Mouse (Mus musculus) cerebellum, postnatal 36 days (tissue): ENCODE measurements around the gene Ttc9b.

Experiments
- DNase-seq, 2 experiments: peaks; one replicate each; pipeline ENCODE4 v3.0.0; 2021 to 2022; ENCODE audit warnings: mixed read lengths in 2 of 2

Gene Ttc9b

DNA sequence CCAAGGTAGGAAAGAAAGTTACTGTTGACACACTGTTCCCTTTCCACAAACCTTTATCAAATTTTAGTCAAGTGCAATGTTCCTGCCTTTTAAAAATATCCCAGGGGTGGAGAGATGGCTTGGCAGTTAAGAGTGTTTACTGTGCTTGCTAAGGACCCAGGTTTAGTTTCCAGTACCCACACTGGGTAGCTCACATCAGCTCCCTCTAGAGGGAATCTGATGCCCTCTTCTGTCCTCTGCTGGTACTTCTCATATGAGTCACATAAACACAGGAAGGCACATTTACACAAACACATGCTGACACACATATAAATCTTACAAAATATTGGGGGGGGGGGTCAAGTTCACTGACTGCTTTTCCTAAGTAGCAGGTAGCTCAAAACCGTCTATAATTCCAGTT is 9.2 kb upstream of the Ttc9b start:
- no peak for DNase-seq

DNA sequence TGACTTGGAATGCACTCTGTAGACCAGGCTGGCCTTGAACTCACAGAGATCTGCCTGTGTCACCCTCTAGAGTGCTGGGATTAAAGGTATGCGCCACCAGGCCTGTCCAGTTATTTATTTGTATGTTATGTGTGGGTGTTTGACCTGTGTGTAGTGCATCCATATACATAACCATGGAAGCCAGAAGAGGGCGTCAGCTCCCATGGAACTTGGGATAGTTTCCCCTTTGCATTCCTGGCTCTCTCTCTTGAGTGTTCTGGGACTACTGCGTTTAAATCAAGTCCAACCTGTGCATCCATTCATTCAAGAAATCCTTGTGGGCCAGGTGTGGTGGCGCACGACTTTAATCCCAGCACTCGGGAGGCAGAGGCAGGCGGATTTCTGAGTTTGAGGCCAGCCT is 7.2 kb upstream of the Ttc9b start:
- DNase-seq = no peak

DNA sequence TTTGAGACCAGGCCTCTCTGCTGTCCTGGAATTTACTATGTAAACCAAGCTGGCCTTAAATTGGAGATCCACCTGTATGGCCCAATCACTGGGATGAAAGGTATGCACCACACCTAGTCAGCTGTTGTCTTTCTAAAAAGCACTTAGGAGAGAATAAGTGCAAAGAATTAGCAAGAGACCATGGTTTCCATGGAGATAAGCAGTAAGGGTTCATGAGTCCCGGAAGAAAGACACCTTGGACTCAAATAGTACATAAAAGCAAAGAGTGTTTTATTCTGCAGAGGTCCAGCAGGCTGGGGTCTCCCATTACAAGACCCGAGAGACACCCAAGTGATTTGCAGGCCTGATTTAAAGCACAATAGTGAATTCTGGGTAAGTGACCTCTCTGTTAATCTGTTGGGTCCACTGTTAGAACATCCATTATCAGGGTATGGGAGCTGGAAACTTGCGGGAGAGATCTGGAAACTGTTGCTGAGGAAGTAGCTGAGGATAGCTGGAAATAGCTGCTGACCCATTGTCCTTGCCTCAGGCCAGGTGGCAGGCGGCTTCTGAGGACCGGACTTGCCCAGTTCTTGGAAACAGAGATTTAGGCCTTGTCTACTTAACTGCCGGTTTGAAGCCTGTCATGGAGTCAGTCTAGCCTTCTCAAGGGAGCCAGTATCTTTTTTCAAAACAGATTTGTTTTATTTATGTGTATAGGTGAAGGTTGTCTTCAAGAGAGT is 6.3 kb upstream of the Ttc9b start:
- no peak for DNase-seq

DNA sequence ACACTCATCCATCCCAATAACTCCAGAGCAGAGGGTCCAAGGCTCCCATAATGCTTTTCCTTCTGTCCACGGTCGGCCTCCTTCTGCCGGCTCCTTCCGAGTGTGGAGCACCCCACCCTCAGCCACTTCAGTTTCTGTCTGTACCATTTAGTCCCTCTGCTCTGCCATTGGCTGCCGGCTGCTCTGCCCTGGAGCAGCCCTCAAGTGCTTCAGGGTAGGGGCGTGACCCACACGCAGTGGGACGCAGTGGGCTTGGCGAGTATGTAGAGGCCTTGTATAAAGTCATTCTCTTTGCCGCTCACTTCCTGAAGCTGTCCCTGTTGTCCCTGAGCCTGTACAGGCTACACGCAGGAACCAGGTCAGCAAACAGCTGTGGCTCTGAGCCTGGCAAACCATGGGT is 4.0 kb upstream of the Ttc9b start:
- no peak for DNase-seq

DNA sequence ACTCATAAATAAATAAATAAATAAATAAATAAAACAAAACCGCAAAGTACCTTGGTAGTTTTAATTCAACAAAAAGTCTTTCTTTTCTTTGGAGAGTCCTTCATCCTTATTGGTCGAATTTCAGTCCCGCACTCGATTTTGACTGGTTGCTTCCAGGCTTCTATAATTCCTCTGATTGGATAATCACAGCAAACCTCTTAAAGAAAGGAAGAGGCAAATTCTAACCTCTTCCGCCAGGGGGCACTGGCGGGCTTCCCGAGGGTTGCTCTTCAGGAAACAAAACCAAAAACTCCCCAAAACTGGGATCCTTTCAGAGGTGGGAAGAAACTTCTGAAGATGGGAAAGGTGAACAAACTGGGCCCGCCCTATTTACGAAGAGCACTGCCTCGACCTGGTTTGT is 2.8 kb upstream of the Ttc9b start:
- DNase-seq = peak; percentile 81 to 85

GRCm38 (mm10) chr7:27654607-27655276 is 1.0 kb downstream of the Ttc9b start:
- peak; percentile 68 to 70 for DNase-seq

GRCm38 (mm10) chr7:27655545-27655944 is 1.8 kb downstream of the Ttc9b start:
- DNase-seq = no peak

DNA sequence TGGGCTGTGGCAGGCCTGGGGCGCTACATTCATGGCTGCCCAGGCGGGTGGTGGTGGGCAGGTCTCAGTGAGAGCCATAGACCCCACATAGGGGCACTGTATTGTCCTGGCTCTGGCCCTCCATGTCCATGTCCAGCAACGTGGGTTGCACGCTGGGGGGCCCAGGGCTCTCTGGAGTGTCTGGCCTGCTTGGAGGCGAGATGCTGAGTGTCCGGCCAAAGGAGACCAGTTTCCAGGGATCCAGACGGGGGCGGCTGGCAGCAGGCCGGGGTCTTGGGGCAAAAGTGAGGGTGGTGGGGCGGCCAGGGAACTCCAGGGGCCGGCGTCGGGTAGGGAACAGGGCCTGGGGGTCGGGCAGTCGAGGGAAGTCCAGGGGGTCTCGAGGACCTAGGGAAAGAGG is 2.9 kb downstream of the Ttc9b start:
- DNase-seq = no peak

DNA sequence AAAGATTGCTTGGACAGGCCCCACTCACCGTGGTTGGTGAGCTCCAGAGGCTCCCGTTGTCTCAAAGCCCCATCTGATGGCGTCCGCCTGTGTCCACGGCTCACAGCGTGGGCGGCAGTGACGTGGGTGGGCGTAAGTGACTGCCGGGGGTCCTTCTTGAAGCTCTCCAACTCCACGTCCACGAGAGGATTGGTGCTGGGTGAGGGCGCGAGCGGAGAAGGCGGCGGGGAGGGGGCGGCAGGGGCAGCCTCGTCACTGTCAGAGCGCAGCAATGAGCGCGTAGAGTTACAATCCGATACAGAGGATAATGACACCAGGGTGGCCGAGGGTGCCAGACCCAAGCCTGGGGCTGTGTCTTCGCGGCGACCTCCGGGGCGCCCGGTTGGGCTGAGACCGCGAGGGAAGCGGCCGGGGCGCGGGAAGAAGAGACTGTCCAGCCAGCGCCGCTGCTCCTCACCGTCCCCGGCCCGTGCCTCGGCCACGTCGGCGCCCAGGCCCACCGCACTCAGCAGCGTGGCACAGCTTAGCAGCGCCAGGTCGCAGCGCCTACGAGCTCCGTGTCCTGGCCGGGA is 4.2 kb downstream of the Ttc9b start:
- DNase-seq = peak in 1 of 2 experiments; percentile 39

GRCm38 (mm10) chr7:27658712-27659663 is 5.3 kb downstream of the Ttc9b start:
- no peak for DNase-seq

GRCm38 (mm10) chr7:27662038-27662437 is 8.3 kb downstream of the Ttc9b start:
- DNase-seq = no peak

GRCm38 (mm10) chr7:27673064-27673574 is 19.4 kb downstream of the Ttc9b start:
- peak in 1 of 2 experiments; percentile 48 for DNase-seq

DNA sequence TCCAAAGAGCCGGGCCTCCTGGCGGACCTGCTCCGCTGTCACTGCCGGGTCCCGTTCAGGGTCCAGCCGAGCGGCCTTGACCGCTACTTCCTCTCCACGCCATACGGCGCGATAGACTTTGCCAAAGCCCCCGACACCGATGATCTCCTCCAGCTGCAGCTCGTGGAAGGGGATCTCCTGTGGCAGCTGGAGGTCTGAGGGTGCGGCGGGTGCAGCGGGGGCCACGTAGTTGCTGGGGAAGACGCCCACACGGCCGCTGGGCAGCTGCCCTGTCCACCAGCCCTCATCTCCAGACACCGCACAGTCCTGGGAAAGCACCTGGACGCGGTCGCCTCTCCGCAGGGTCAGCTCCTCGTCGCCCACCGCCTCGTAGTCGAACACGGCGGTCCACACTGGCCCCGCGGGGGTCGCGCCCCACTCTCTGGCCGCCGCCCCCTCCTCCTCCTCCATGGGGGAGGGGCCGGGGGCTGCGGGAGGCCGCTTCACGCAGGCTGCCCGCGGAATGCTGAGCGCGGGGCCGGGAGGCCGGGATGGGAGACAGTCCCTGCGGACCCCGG is 19.9 kb downstream of the Ttc9b start:
- peak in 1 of 2 experiments; percentile 36 for DNase-seq

DNA sequence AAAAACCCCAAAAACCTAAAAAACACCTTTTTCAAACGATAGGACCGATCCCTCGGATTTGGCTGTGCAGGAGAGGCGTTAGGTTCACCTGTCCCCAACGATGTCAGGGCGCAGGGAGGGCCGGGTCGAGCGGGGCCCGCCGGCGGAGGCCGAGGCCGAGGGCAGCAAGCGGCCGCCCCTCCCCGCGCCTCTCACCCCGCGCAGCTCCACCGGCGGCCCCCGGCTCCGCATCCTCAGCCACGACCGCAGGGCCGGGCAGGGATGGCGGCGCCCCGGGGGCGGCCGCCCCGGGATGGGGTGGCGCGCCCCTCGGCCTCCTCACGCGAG is 20.4 kb downstream of the Ttc9b start:
- no peak for DNase-seq

- DNase-seq = peak; percentile 94 to 97
Observed at GRCm38 (mm10) chr7:27674522-27675221, 21.0 kb downstream of the Ttc9b start, which contains the start of gene Map3k10. Gene Map3k10, minus strand, starts transcription at chr7:27674598.

GRCm38 (mm10) chr7:27675222-27675612 is 21.5 kb downstream of the Ttc9b start:
- DNase-seq = no peak

GRCm38 (mm10) chr7:27683218-27683617 is 29.5 kb downstream of the Ttc9b start:
- no peak for DNase-seq

DNA sequence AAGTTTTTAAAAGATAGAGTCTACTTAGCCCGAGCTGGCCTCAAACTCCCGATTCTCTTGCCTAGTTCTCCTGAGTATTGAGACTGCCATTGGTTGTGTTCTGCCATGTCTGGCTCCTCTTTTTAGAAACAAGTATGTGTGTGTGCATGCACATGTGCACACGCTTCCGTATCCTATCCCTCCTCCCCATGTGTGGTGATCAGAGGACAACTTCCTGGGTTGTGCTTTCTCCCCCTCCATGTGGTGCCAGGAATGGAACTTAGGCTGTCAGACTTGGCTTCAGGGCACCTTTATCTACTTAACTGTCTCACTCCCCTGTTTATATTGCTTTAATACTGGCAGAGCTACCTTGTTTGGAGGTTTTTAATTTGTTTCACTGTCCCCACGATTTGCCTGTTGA is 31.5 kb downstream of the Ttc9b start:
- DNase-seq = no peak

- no peak for DNase-seq
Observed at GRCm38 (mm10) chr7:27685681-27686080, 32.0 kb downstream of the Ttc9b start.

- no peak for DNase-seq
Observed at GRCm38 (mm10) chr7:27687043-27687442, 33.3 kb downstream of the Ttc9b start.

DNA sequence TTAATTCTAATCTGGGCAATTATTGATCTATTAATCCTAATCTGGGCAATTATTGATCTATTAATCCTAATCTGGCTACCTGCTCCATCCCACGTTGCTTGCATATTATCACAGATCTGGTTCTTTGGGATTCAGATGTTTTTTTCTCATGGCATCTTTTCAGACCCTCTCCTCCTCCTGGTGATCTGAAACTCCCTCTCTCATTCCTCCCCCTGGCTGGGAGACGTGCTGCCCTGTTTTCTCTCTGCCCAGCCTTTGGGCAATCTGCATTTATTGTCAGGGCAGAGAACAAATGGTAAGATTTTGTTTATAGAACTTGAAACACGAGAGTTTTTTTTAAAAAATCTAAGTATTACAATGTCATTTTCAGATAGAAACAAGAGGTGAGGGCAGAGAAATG is 34.1 kb downstream of the Ttc9b start:
- DNase-seq = no peak

DNA sequence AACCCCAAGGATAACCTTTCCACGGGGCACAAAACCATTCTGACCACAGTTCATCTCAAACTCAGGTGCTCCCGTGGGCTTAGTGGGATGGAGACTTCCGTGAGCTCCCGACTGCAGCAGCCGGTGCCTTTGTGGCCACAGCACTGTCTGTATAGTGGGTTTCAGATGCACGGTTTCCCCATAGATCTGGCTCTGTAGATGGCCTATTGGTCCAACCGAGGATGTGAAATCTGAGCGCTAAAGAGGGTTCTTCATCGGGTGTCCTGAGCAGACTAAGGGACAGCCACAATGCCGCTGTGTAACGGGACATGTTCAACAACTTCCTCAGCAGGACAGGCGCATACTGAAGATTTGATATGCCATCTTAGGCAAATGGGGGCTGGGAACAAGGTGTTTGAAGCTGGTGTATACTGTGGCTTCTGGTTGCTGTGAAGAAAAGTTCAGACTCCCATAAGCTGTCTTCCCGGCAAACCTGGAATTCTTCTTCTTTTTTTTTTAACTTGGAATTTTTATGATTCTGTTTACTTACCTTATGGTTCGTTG is 34.6 kb downstream of the Ttc9b start:
- no peak for DNase-seq
